Mouse (Mus musculus): Measurements from ENCODE around the gene Rad51b. TPM values are rescaled to one million over a fixed set of nuclear protein-coding genes. Genes with fewer than 3 reads are reported as not detected.

Gene Rad51b
- total and polyA plus RNA-seq, 3 experiments, result 1.6 to 45.5 (median 22.0) TPM

- Histone ChIP-seq H3K4me1 (ENCODE audit: insufficient read depth, low read depth, low read length) (peaks cover 23% of the 10 kb centered on the region), H3K36me3 (replicated peaks) (peaks cover 13% of the 10 kb centered on the region), H3K9me3 (replicated peaks) (no peaks in the 10 kb centered on the region), H3K4me3 (ENCODE audit: low read depth, low read length) (no peak overlapping the region), H3K27me3 (ENCODE audit: insufficient read depth, low read length) (no peaks in the 10 kb centered on the region)
- TF ChIP-seq GATA1 (IDR thresholded peaks at IDR 0.05; ENCODE audit: borderline replicate concordance, low read length) (no peak), CTCF (IDR thresholded peaks at IDR 0.05; ENCODE audit: low read depth, low read length) (peak; percentile 26; the same call in 1 of the 2 replicates)
- ATAC-seq (ENCODE audit: extremely low read depth, insufficient number of reproducible peaks, low FRiP score, poor library complexity, severe bottlenecking) (peak; percentile 45; the same call in 1 of the 2 replicates), DNase-seq (ENCODE audit: low spot score) (peak; percentile 63)
Measured at GRCm38 (mm10) chr12:79358613-79359218, 61.6 kb downstream of the Rad51b start.

- peaks cover 19% of the 10 kb centered on the region; the same call in 1 of the 2 replicates for H3K4me1 ChIP-seq (ENCODE audit: insufficient read depth, low read depth, low read length)
- no peak for DNase-seq (ENCODE audit: low spot score)
- TF ChIP-seq TAL1 (conservative IDR thresholded peaks at IDR 0.05; ENCODE audit: low read depth, low read length), result no peak
- TF ChIP-seq POLR2AphosphoS5 (IDR thresholded peaks at IDR 0.05; ENCODE audit: insufficient replicate concordance, low read depth, low read length), result no peak
- TF ChIP-seq GATA2 (IDR thresholded peaks at IDR 0.05; ENCODE audit: borderline replicate concordance, low read depth, low read length), result no peak
- no peak for TF ChIP-seq CTCF (IDR thresholded peaks at IDR 0.05; ENCODE audit: low read depth, low read length)
- TF ChIP-seq GATA1 (IDR thresholded peaks at IDR 0.05; ENCODE audit: borderline replicate concordance, low read length), result no peak
- no peaks in the 10 kb centered on the region for H3K9me3 ChIP-seq (replicated peaks)
- no peaks in the 10 kb centered on the region for H3K27me3 ChIP-seq (ENCODE audit: insufficient read depth, low read length)
- peaks cover 13% of the 10 kb centered on the region for H3K36me3 ChIP-seq (replicated peaks)
- no peak for ATAC-seq (ENCODE audit: extremely low read depth, insufficient number of reproducible peaks, low FRiP score, poor library complexity, severe bottlenecking)
- no peak overlapping the region for H3K4me3 ChIP-seq (ENCODE audit: low read depth, low read length)
Measured at GRCm38 (mm10) chr12:79359404-79359803, 62.3 kb downstream of the Rad51b start.

- no peak for DNase-seq (ENCODE audit: low spot score)
- ATAC-seq (ENCODE audit: extremely low read depth, insufficient number of reproducible peaks, low FRiP score, poor library complexity, severe bottlenecking), result no peak; the same call in 1 of the 2 replicates
- TF ChIP-seq POLR2AphosphoS5 (IDR thresholded peaks at IDR 0.05; ENCODE audit: insufficient replicate concordance, low read depth, low read length), result no peak
- peak; percentile 46; the same call in 1 of the 2 replicates for TF ChIP-seq CTCF (IDR thresholded peaks at IDR 0.05; ENCODE audit: low read depth, low read length)
- no peak for TF ChIP-seq GATA2 (IDR thresholded peaks at IDR 0.05; ENCODE audit: borderline replicate concordance, low read depth, low read length)
- TF ChIP-seq GATA1 (IDR thresholded peaks at IDR 0.05; ENCODE audit: borderline replicate concordance, low read length), result no peak
- TF ChIP-seq TAL1 (conservative IDR thresholded peaks at IDR 0.05; ENCODE audit: low read depth, low read length), result no peak
Measured at GRCm38 (mm10) chr12:79362219-79362618, 65.1 kb downstream of the Rad51b start.

GRCm38 (mm10) chr12:79364284-79364683, 67.2 kb downstream of the Rad51b start:
- ATAC-seq (ENCODE audit: extremely low read depth, insufficient number of reproducible peaks, low FRiP score, poor library complexity, severe bottlenecking) (no peak), DNase-seq (ENCODE audit: low spot score) (no peak)
- Histone ChIP-seq H3K36me3 (replicated peaks) (peaks cover 5% of the 10 kb centered on the region), H3K4me1 (ENCODE audit: insufficient read depth, low read depth, low read length) (peaks cover 10% of the 10 kb centered on the region), H3K27me3 (ENCODE audit: insufficient read depth, low read length) (no peaks in the 10 kb centered on the region), H3K4me3 (ENCODE audit: low read depth, low read length) (no peak overlapping the region), H3K9me3 (replicated peaks) (no peaks in the 10 kb centered on the region)
- TF ChIP-seq TAL1 (conservative IDR thresholded peaks at IDR 0.05; ENCODE audit: low read depth, low read length), result no peak
- no peak for TF ChIP-seq GATA1 (IDR thresholded peaks at IDR 0.05; ENCODE audit: borderline replicate concordance, low read length)
- TF ChIP-seq GATA2 (IDR thresholded peaks at IDR 0.05; ENCODE audit: borderline replicate concordance, low read depth, low read length), result no peak

More at GRCm38 (mm10) chr12:79362219-79362618, 65.1 kb downstream of the Rad51b start:
- peaks cover 8% of the 10 kb centered on the region; the same call in 1 of the 2 replicates for H3K4me1 ChIP-seq (ENCODE audit: insufficient read depth, low read depth, low read length)
- no peak overlapping the region for H3K4me3 ChIP-seq (ENCODE audit: low read depth, low read length)
- no peaks in the 10 kb centered on the region for H3K27me3 ChIP-seq (ENCODE audit: insufficient read depth, low read length)
- H3K36me3 ChIP-seq (replicated peaks), result peaks cover 8% of the 10 kb centered on the region
- no peaks in the 10 kb centered on the region for H3K9me3 ChIP-seq (replicated peaks)

GRCm38 (mm10) chr12:79368818-79369217, 71.7 kb downstream of the Rad51b start:
- no peaks in the 10 kb centered on the region for H3K27me3 ChIP-seq (ENCODE audit: insufficient read depth, low read length)
- ATAC-seq (ENCODE audit: extremely low read depth, insufficient number of reproducible peaks, low FRiP score, poor library complexity, severe bottlenecking), result no peak
- no peaks in the 10 kb centered on the region for H3K9me3 ChIP-seq (replicated peaks)
- no peak overlapping the region for H3K4me3 ChIP-seq (ENCODE audit: low read depth, low read length)
- TF ChIP-seq TAL1 (conservative IDR thresholded peaks at IDR 0.05; ENCODE audit: low read depth, low read length) (no peak), GATA2 (IDR thresholded peaks at IDR 0.05; ENCODE audit: borderline replicate concordance, low read depth, low read length) (no peak), POLR2AphosphoS5 (IDR thresholded peaks at IDR 0.05; ENCODE audit: insufficient replicate concordance, low read depth, low read length) (no peak), GATA1 (IDR thresholded peaks at IDR 0.05; ENCODE audit: borderline replicate concordance, low read length) (no peak), CTCF (IDR thresholded peaks at IDR 0.05; ENCODE audit: low read depth, low read length) (no peak)
- H3K36me3 ChIP-seq (replicated peaks), result peaks cover 4% of the 10 kb centered on the region
- peaks cover 8% of the 10 kb centered on the region for H3K4me1 ChIP-seq (ENCODE audit: insufficient read depth, low read depth, low read length)
- no peak for DNase-seq (ENCODE audit: low spot score)

GRCm38 (mm10) chr12:79369512-79370165, 72.6 kb downstream of the Rad51b start:
- TF ChIP-seq CTCF (IDR thresholded peaks at IDR 0.05; ENCODE audit: low read depth, low read length) (no peak), GATA2 (IDR thresholded peaks at IDR 0.05; ENCODE audit: borderline replicate concordance, low read depth, low read length) (no peak), TAL1 (conservative IDR thresholded peaks at IDR 0.05; ENCODE audit: low read depth, low read length) (no peak), GATA1 (IDR thresholded peaks at IDR 0.05; ENCODE audit: borderline replicate concordance, low read length) (no peak), POLR2AphosphoS5 (IDR thresholded peaks at IDR 0.05; ENCODE audit: insufficient replicate concordance, low read depth, low read length) (no peak)
- peaks cover 6% of the 10 kb centered on the region for H3K36me3 ChIP-seq (replicated peaks)

More at GRCm38 (mm10) chr12:79369512-79370165, 72.6 kb downstream of the Rad51b start:
- DNase-seq (ENCODE audit: low spot score) (no peak), ATAC-seq (ENCODE audit: extremely low read depth, insufficient number of reproducible peaks, low FRiP score, poor library complexity, severe bottlenecking) (no peak)
- H3K9me3 ChIP-seq (replicated peaks), result no peaks in the 10 kb centered on the region
- H3K4me1 ChIP-seq (ENCODE audit: insufficient read depth, low read depth, low read length), result peaks cover 4% of the 10 kb centered on the region
- no peaks in the 10 kb centered on the region for H3K27me3 ChIP-seq (ENCODE audit: insufficient read depth, low read length)
- H3K4me3 ChIP-seq (ENCODE audit: low read depth, low read length), result no peak overlapping the region
